Mouse (Mus musculus) kidney, embryonic 16.5 days (tissue): Measurements from ENCODE around the gene Sp2. TPM values are rescaled to one million over a fixed set of nuclear protein-coding genes. Genes with fewer than 3 reads are reported as not detected.
A peak's percentile ranks its signal among the peaks of the same experiment; 100 is the strongest.

Source experiments
- ATAC-seq: fragments of 200-750 bp; cut with Nextera tagmentation; 2 replicates; pipeline ENCODE4 v1.8.0; 2017; ENCODE audit warnings: moderate TSS enrichment; ENCODE audit not compliant: low FRiP score, low TSS enrichment
- H3K27ac ChIP-seq: fragments of 300-500 bp; sonication (generic); 2 replicates; pipeline ENCODE4 v1.5.1; 2014; ENCODE audit warnings: low read length
- H3K27me3 ChIP-seq: fragments of 300-500 bp; sonication (generic); 2 replicates; pipeline ENCODE4 v1.6.1; 2014; ENCODE audit warnings: low read length, control low read depth, mixed read lengths; ENCODE audit not compliant: insufficient read depth
- H3K36me3 ChIP-seq: fragments of 300-500 bp; sonication (generic); 2 replicates; pipeline ENCODE4 v1.6.1; 2014; ENCODE audit warnings: low read length, control low read depth, mixed read lengths; ENCODE audit not compliant: insufficient read depth
- H3K4me1 ChIP-seq: fragments of 300-500 bp; sonication (generic); 2 replicates; pipeline ENCODE4 v1.6.1; 2014; ENCODE audit warnings: low read length, control low read depth, mixed read lengths; ENCODE audit not compliant: insufficient read depth
- H3K4me2 ChIP-seq: fragments of 300-500 bp; sonication (generic); replicated peaks from 2 replicates; pipeline ENCODE4 v1.6.1; 2014; ENCODE audit warnings: low read depth, low read length
- H3K4me3 ChIP-seq: fragments of 300-500 bp; sonication (generic); 2 replicates; pipeline ENCODE4 v1.5.1; 2014; ENCODE audit warnings: mild to moderate bottlenecking, low read length
- H3K9ac ChIP-seq: fragments of 300-500 bp; sonication (generic); replicated peaks from 2 replicates; pipeline ENCODE4 v1.6.1; 2014; ENCODE audit warnings: low read length
- H3K9me3 ChIP-seq: fragments of 300-500 bp; sonication (generic); 2 replicates; pipeline ENCODE4 v1.6.1; 2016; ENCODE audit warnings: low read length, control low read depth
- WGBS: fragments of 180-500 bp; shearing (Covaris S2); extraction: QIAGEN DNeasy Blood & Tissue Kit; methylation state at CpG from one replicate; pipeline ENCODE4 v1.1.7; 2014; 5-methylcytosine and 5-hydroxymethylcytosine counted together
- polyA plus RNA-seq: library from polyadenylated mRNA; unstranded; fragments of >200 nt; fragmentation: Nextera tagmentation; extraction: Ambion mirVana; gene quantifications from 2 replicates; pipeline ENCODE4 v1.2.1, GENCODE M21; 2015

The Sp2 gene
- polyA plus RNA-seq, 1 experiment from 2014 or later: 21.2 TPM

GRCm38 (mm10) chr11:96919003-96919402, 63.8 kb downstream of the Sp2 start:
- Histone ChIP-seq H3K9me3 (no peaks in the 10 kb centered on the region), H3K27ac (no peak overlapping the region), H3K9ac (0 out of 2 replicates have a peak overlapping the region, but pooled peaks have one; percentile 9), H3K36me3 (no peaks in the 10 kb centered on the region), H3K4me1 (peaks cover 8% of the 10 kb centered on the region), H3K4me3 (no peak overlapping the region), H3K4me2 (no peak overlapping the region), H3K27me3 (no peaks in the 10 kb centered on the region)
- WGBS: 49% methylated on average over 6 of the region's 6 CpGs
- ATAC-seq: no peak

DNA sequence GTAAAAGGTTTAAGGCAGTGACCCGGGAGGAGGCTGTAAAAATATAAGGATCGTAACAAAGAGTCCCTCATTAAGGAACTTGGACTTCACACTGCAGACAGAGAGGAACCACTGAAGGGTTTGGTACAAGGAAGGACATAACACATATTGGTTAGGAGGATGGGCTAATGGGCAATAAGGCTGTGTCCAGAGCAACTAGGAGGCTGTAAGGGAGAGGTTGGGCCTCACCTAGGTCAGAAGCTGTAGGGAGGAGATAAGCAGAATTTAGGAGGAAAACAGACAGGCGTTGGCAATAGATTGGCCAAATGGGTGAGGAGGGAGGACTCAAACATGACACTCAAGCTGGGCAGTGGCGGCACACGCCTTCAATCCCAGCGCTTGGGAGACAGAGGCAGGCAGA, 65.3 kb downstream of the Sp2 start:
- no peaks in the 10 kb centered on the region for H3K9me3 ChIP-seq
- H3K4me3 ChIP-seq: no peak overlapping the region
- H3K4me2 ChIP-seq: 0 out of 2 replicates have a peak overlapping the region, but pooled peaks have one; percentile 58
- WGBS: 82% methylated on average over 6 of the region's 6 CpGs
- no peak overlapping the region for H3K27ac ChIP-seq
- peaks cover 8% of the 10 kb centered on the region for H3K4me1 ChIP-seq
- no peaks in the 10 kb centered on the region for H3K36me3 ChIP-seq
- no peak for ATAC-seq
- H3K27me3 ChIP-seq: no peaks in the 10 kb centered on the region
- H3K9ac ChIP-seq: no peak overlapping the region

GRCm38 (mm10) chr11:96916885-96917396, 65.8 kb downstream of the Sp2 start:
- Histone ChIP-seq H3K4me2 (peak overlapping the region; percentile 58), H3K36me3 (0 out of 2 replicates have a peak, but pooled peaks cover 3% of the 10 kb centered on the region), H3K9me3 (no peaks in the 10 kb centered on the region), H3K4me1 (peaks cover 8% of the 10 kb centered on the region), H3K27ac (no peak overlapping the region), H3K4me3 (peak overlapping the region; percentile 86), H3K9ac (peak overlapping the region; percentile 66), H3K27me3 (no peaks in the 10 kb centered on the region)
- peak; percentile 8 for ATAC-seq
- WGBS: 29% methylated on average over 12 of the region's 13 CpGs

GRCm38 (mm10) chr11:96916044-96916884, 66.5 kb downstream of the Sp2 start, which contains the start of gene Cdk5rap3:
TSS of gene Cdk5rap3 (minus strand) at chr11:96916496.
- H3K27me3 ChIP-seq: no peaks in the 10 kb centered on the region
- peak within 1 kb of the TSS; percentile 84 for H3K27ac ChIP-seq
- peak; percentile 97 for ATAC-seq
- peaks cover 8% of the 10 kb centered on the region for H3K4me1 ChIP-seq
- H3K9ac ChIP-seq: peak within 1 kb of the TSS; percentile 87
- H3K36me3 ChIP-seq: 0 out of 2 replicates have a peak, but pooled peaks cover 6% of the 10 kb centered on the region
- H3K4me2 ChIP-seq: peak within 1 kb of the TSS; percentile 91
- H3K4me3 ChIP-seq: peak within 1 kb of the TSS; percentile 86
- H3K9me3 ChIP-seq: no peaks in the 10 kb centered on the region
- under 1% methylated on average over 54 of the region's 55 CpGs for WGBS

DNA sequence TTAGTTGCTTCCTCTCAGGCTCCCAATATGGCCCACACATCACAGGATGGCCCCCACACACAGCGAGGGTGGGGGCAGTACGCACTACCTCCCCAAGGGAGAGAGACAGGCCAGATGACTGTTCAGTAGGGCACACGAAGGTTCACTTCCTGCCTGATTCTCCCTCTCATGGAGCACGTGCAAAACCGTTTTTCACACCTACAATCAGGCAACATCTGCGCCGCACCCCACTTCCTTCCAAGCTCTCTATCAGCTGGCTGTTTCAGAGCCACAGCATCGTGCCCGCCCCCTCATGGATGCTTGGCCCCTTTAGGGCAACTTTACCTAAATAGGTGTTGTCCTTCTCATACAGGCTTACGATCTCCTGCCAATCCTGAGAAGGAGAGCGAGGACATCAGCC, 70.1 kb downstream of the Sp2 start:
- Histone ChIP-seq H3K36me3 (peaks cover 25% of the 10 kb centered on the region), H3K27ac (no peak overlapping the region), H3K27me3 (no peaks in the 10 kb centered on the region), H3K4me2 (no peak overlapping the region), H3K9ac (no peak overlapping the region), H3K4me3 (no peak overlapping the region), H3K9me3 (no peaks in the 10 kb centered on the region), H3K4me1 (peaks cover 8% of the 10 kb centered on the region)
- 78% methylated on average over 11 of the region's 11 CpGs for WGBS
- ATAC-seq: no peak

- H3K36me3 ChIP-seq: peaks cover 34% of the 10 kb centered on the region
- H3K4me2 ChIP-seq: no peak overlapping the region
- no peak overlapping the region for H3K9ac ChIP-seq
- H3K4me3 ChIP-seq: no peak overlapping the region
- H3K9me3 ChIP-seq: no peaks in the 10 kb centered on the region
- WGBS: 28% methylated on average over 7 of the region's 7 CpGs
- H3K27ac ChIP-seq: no peak overlapping the region
- peak; percentile 66 for ATAC-seq
- peaks cover 4% of the 10 kb centered on the region for H3K4me1 ChIP-seq
- H3K27me3 ChIP-seq: no peaks in the 10 kb centered on the region
These were observed 72.8 kb downstream of the Sp2 start for GRCm38 (mm10) chr11:96910003-96910402.

- H3K4me3 ChIP-seq: no peak overlapping the region
- no peak overlapping the region for H3K27ac ChIP-seq
- no peak overlapping the region for H3K4me2 ChIP-seq
- WGBS: 90% methylated on average over 12 of the region's 12 CpGs
- H3K36me3 ChIP-seq: peaks cover 34% of the 10 kb centered on the region
- no peak overlapping the region for H3K9ac ChIP-seq
- H3K4me1 ChIP-seq: peaks cover 6% of the 10 kb centered on the region
- H3K9me3 ChIP-seq: no peaks in the 10 kb centered on the region
- H3K27me3 ChIP-seq: no peaks in the 10 kb centered on the region
- no peak for ATAC-seq
These were observed 74.2 kb downstream of the Sp2 start for GRCm38 (mm10) chr11:96908594-96908993.

DNA sequence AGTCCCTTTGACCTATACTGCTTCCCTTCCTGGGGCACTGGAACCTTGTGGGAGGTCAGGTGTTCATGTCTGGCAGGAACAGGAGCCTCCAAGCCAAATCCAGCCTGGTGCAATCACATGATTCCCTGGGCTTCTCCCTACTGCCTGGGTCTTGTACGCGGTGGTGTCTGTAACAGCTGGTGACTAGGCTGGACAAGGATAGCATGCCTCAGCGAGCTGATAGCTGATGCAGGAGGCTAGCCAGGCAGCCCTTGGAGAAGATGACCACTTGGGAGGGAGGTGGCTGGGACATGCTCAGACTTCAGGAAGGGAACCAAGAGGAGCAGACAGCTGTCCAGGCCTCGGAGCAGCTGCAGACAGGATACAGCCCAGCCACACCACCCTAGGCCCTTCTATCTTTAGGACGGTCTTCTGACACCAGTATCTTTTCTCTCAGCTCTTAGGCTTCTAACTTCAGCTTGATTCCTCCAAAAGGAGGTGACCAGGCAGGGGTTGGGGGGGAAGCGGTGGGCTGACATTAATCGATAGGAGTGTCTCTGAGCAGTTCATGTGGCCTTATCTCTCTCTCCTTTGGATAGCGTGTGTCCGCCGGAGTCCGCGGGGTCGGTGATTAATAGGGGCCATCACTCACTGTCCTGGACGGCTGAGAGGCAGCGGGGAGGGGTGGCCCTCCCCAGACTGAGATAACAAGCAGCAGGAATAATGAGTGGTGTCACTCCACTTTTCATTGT, 76.2 kb downstream of the Sp2 start:
- Histone ChIP-seq H3K4me1 (peaks cover 21% of the 10 kb centered on the region), H3K27me3 (no peaks in the 10 kb centered on the region), H3K9me3 (no peaks in the 10 kb centered on the region), H3K4me2 (no peak overlapping the region), H3K9ac (no peak overlapping the region), H3K36me3 (peaks cover 30% of the 10 kb centered on the region), H3K27ac (no peak overlapping the region), H3K4me3 (no peak overlapping the region)
- no peak for ATAC-seq
- 37% methylated on average over 15 of the region's 15 CpGs for WGBS
